Mouse (Mus musculus) urinary bladder, adult 2 months (tissue): Measurements from ENCODE around the gene Rnf6. TPM values are rescaled to one million over a fixed set of nuclear protein-coding genes. Genes with fewer than 3 reads are reported as not detected.
"Not testable (repeated sequence)": the region's sequence is repeated elsewhere in the genome, so short reads cannot be mapped to it uniquely, and the experiment has no call there.

Source experiments
- DNase-seq: peaks from one replicate; pipeline ENCODE4 v3.0.0; 2022; ENCODE audit warnings: low spot score
- polyA plus RNA-seq: library from polyadenylated mRNA; depleted of rRNA; stranded (reverse); fragments of >200 nt; gene quantifications from 2 replicates; pipeline ENCODE4 v1.2.3, GENCODE M21; 2012

The Rnf6 gene
- polyA plus RNA-seq, 1 experiment = 50.1 TPM

DNA sequence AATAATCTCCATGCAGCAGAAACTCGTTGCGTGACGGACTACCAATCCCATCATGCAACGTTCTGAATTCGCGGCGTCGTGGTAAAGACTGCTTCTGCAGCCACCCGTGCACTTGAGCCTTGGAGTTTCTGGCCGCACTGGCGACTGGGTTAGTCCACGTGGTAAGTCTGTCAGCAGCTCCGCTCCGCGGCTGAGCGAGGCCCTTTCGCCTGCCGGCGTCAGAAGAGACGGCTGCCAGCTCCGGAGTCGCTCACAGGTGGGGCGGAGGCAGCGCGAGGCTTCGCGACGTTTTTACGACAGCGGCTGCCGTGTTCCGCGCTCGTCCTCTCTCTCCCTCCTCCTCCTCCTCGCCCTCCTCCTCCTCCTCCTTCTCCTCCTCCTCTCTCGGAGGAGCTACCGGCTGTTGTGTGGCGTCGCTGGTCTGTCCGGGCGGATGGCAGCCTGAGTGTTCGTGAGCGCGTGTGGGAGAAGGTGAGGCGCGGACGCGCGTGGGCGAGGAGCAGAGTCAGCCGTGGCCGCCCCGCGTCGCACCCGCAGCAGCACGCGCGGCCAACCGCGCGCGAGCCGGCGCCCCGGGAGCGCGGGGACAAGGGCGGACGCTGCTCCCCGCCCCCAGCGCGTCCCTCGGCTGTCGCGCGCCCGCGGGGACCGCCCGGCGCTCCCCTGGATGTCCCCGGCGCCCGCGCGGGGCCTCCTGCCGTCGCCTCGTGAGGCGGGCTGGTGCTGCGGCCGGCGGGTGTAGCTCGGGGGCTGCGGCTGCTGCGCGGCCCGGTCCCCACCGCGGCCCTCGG, 9.7 kb upstream of the Rnf6 start, which contains the start of gene Cdk8:
Gene Cdk8, plus strand, starts transcription at position 367 of the 791 bp plus-strand sequence.
- peak; percentile 86 for DNase-seq

DNA sequence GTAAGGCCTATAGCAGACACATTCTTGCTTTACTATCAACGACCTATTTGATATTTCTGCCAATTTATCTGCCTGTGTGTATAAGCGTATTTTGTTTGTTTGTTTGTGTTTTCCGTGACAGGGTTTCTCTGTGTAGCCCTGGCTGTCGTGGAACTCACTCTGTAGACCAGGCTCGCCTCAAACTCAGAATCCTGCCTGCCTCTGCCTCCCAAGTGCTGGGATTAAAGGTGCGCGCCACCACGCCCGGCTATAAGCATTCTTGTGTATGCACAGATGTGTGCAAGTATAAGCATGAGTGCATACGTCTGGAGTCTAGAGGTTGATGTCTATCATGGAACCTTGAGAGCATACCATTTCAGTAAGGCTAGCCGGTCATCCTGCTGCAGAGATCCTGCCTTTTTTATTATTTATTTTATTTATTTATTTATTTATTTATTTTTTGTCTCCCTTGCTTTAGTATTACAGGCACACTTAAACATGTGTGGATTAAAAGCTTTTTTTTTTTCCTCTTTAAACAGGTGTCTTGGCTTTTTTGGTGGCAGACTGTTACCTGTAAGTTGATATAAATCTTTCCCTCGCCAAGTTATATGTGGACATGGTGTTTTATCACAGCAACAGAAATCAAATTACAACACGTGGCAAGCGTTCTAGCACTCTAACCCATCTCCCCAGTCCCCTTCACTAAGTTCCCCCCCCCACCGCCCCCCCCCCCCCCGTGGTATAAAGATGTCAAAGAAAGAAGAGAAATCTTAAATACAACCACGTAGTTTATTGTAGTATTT, 8.7 kb upstream of the Rnf6 start:
- DNase-seq = no peak

DNA sequence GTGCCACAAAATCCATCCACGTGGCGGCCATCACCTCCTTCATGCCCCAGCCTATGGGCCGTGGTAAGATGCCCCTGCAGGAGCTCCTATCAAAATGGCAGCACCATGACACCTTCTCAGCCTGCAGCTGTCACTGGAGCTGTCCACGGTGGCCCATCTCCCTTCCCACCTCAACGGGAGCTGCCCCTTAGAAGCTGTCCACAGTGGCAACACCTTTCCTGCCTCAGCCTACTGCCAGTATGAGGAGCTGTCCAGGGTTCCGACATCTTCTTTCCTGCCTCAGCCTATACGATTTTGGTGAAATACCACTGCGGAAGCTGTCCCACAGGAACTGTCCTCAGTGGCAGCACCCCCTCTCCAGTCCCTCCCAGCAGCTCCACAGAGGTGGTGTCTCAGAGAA, 6.1 kb upstream of the Rnf6 start:
- no peak for DNase-seq

DNA sequence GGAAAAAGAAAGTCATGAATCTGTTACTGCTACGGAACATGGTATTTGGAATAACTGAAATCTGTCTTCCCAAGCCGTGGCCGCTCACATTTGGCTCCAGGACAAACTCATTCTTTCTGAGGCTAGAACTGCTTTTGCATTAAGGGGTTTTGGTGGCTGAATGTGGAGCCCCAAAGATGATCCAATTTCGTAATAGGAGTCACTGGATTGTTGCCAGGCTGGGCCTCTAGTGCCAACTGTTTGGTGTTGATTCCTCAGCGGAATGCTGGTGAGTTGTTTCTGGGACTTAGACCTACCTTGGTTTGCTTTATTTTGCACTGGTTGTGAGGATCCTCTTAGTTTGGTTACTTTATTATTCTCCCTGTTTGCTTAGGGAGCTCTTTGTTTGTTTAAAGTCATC, 2.4 kb upstream of the Rnf6 start:
- no peak for DNase-seq

DNA sequence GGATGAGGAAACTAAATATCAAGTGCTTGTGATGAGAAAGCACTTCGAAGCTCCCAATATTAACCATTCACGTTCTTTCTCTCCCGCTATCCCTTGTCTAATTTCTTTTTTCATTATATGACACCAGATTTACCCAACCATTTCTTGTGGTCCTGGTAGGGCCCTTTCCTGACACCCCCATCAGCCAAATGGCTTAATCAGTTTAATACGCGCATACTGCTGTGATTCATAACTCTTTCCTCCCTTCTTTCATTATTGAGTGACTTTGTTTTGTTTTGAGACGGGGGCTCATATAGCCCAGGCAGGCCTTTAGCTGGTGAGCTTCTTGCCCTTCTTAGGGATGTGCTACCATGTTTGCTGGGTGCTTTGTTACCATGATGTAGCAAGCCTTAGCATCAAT, 367 bp upstream of the Rnf6 start:
- DNase-seq = no peak

DNA sequence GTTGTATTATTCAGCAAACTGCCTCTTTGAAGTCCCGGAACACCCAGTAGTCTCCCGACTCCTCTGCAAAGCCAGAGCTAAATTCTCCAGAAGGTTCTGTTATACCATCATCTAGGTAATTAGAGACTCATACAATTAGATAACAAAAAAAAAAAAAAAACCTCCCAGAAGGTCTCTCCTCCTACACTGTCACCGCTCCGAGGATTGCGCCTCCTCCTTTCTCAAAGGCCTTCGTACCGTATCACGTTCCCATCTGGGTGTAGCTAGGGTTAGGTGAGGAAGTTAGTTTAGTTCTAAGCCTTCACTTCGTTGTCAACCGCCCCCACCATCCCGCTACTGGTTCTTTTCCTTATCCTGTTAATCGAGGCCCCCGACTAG, 865 bp downstream of the Rnf6 start:
- no peak for DNase-seq

DNA sequence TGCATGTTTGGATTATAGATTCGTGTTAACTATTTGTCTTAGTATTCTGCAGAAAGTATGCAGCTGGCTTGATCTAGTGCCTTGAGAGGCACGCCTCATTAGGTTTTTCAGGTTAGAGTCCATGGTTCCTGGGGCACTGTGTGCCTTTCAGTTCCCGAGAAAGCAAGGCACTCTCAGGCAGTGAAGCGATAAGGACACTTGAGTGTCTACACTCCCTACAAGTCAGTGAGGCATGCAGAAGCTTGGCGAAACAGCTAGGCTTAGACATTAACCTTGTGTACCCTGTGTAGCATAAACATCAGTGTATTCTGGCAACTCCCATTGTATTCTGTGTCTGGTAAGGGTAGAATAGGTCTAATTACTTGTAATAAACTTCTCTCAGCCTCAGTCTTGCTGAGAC, 15.8 kb downstream of the Rnf6 start:
- DNase-seq = no peak

DNA sequence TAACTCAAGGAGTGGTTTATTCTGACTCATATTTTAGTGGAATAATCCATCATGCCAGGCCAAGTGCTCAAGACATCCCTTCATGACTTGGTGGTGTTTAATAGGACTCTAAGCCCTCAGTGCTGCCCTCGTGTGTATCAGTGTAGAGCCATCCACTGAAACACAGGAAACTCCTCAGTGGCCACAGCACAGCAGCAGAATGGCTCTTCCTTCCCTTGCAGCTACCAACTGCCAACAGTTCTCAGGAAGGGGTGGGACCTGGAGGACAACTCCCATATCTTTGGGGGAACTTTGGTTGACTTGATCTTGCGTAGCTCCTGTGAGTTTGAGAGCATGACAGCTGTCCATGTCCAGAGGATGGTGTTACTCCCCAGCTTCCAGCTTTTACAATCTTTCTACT, 17.4 kb downstream of the Rnf6 start:
- DNase-seq = no peak

DNA sequence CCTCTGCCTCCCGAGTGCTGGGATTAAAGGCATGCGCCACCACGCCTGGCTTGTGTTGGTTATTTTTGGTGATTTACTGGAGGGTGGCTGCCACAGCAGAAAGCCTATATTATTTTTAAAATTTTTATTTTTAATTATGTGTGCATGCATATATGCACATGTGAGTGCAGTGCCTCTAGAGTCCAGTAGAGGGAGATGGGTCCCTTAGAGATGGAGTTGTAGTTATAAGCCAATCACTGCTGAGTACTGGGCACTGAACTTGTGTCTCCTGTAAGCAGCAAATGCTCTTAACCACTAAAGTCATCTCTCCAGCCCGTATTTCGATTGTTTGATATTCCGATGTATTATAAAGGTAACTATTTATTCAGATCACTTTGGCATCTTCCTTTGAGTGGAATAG, 20.8 kb downstream of the Rnf6 start:
- no peak for DNase-seq

DNA sequence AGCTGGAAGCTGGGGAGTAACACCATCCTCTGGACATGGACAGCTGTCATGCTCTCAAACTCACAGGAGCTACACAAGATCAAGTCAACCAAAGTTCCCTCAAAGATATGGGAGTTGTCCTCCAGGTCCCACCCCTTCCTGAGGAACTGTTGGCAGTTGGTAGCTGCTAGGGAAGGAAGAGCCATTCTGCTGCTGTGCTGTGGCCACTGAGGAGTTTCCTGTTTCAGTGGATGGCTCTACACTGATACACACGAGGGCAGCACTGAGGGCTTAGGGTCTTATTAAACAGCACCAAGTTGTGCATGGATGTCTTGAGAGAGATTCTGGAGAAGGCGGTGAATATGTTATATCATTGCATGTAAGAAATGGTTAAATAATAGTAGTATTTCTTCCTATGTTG, 21.8 kb downstream of the Rnf6 start:
- DNase-seq = no peak

DNA sequence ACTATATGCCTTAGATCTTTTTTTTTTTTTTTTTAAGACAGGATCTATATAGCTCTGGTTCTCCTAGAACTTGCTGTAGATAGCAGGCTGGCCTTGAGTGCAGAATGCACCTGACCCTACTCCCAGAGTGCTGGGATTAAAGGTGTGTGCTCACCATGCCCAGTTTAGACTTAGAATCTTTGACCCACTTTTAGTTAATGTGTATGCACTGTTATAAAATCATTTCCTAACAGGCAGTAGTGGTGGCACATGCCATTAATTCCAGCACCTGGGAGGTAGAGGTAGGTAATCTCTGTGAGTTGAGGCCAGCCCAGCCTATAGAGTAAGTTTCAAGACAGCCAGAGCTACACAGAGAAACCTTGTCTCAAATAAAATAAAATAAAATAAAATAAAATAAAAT, 22.3 kb downstream of the Rnf6 start:
- no peak for DNase-seq

DNA sequence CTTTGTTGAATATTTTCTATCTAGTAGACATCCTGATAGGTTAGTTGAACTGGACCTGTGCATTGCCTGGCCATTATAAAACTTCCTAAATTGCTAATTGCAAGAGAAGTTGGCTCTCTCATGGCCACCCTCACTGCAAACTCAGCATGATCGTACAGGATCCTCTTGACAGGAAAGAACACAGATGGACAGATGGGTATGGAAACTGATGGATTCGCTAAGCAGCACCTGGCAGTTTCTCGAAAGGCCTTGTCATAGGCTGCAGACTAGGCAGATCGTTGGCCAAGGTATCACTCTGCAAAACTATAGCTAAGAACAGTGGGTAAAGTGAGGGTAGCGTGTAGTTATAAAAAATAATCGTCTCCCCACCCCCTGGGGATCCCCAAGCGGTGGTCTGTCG, 28.0 kb downstream of the Rnf6 start:
- no peak for DNase-seq

DNA sequence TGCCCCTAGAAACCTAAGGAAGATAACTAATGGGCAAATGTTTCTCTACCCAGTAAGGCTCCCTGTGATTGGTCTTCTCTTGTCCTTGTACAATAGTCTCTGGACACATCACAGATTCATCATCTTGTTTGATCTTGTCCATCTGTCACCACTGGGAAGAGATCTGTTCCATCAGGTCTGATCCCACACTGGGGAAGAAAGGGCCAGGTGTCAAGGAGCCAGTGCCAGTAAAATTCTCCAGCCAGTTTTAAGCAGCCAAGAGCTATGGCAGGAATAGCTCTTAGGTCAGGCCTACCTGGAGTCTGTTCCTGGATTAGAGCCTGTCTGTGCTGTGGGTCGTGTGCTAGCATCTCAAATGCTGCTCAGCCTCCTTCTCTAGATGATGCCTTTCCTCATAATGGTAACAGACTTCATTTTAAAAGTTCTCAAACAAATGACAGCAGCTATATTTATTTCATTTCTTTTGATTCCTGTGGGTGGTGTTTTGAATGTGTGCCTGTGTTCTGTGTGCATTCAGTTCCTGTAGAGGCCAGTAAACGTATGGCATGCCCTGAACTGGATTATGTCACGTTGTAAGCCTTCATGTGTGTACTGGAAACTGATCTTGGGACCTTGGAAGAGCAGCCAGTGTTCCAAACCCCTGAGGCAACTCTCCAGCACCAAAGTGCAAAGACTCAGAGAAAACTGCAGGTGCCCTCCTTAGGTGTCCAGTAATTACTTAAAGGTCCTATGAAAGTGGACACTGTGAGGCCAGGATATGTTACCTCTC, 30.7 kb downstream of the Rnf6 start:
- DNase-seq = no peak

DNA sequence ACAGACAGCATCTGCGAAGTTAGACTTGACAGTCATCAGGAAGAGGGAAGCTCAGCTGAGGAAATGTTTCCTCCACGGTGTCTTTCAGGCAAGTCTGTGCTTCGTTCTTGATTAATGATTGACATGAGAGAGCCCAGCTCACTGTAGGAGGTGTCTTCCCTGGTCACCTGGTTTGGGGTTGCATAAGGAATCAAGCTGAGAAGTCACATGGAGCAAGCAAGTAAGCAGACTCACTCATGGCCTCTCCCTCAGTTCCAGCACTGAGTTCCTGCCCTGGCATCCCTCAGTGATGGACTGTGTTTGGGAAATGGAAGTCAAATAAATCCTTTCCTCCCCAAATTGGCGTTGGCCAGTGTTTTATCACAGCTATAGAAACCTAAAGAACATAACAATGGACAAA, 31.3 kb downstream of the Rnf6 start:
- DNase-seq = no peak

DNA sequence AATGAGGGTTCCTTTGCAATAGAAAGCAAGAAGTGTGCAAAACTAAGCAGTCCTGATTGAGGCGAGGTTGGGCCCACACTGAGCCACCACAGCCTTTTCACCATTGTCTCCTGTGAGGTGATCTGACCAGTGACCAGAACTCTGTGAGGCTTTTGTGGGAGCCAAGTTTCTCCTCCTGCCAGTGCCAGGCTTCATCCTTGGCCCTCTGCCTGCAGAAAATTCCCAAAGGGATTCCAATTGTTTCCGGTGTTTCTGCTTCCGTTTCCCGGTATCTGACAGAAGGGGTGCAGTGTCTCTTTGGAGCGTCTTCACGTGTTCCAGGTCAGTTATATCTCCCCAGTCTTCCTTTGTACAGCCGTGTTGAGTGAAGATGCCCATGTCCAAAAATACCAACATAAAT, 32.6 kb downstream of the Rnf6 start:
- DNase-seq = no peak

DNA sequence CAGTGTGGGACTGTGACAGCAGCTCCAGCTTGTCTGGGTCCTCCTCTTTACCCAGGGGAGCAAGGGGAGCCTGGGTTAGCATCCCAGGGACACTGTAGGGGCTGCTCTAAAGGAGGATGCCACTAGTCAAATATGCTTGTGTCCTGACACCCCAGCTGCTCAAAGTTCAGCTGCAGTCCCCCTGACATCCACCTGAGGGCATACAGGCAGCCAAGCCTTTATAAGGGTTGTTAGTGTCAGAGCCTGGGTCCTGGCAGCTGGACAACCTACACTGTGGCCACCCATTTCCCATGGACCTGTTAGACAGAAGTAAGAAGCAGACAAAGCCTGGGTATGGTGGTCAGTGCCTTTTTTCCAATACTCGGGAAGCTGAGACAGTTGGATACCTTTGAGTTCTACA, 33.2 kb downstream of the Rnf6 start:
- no peak for DNase-seq

DNA sequence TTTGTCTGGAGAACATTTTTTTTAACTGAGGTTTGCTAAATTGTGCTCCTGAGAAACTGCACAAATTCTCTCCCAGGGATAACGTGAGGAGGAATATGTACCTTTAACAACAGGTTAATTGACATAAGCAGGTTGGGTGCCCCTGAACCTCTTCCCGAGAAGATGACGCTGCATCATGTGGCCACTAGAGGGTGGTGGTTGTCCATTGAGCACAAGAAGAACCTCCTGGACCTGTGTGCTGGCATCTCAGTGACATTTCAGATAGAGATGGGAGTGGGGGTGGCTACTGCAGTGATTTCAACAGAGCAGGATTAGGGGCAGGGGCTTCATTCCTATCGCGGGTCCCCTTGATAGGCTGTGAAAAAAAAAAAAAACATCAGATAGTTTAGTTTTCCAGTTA, 33.9 kb downstream of the Rnf6 start:
- DNase-seq = peak; percentile 29

DNA sequence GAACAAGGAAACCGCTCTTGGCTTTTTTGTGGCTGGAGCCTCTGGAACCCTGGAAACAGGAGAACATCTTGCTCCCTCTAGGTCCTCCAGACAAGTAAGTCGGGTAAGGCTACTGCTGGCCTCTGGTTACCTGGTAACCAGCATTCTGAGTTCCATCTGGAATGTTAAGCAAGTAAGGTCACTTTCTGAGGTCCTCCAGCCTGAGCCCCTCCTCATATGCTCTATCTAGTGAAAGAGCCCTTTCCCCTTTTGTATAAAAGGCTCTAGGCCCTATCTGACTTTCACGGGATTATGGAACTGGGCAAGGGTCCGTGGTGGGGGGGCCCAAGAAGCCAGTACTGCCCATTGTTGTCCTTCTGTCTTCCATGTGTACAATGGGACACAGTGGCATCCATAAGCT, 36.2 kb downstream of the Rnf6 start, which contains the start of gene 1700001J03Rik:
Gene 1700001J03Rik, minus strand, starts transcription at position 101 of the 400 bp plus-strand sequence.
- DNase-seq = not testable (repeated sequence)

DNA sequence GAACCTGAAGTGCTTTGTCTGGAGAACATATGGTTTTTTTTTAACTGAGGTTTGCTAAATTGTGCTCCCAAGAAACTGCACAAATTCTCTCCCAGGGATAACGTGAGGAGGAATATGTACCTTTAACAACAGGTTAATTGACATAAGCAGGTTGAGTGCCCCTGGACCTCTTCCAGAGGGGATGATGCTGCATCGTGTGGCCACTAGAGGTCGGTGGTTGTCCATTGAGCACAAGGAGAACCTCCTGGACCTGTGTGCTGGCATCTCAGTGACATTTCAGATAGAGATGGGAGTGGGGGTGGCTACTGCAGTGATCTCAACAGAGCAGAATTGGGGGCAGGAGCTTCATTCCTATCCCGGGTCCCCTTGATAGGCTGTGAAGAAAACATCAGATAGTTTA, 48.6 kb downstream of the Rnf6 start:
- not testable (repeated sequence) for DNase-seq

DNA sequence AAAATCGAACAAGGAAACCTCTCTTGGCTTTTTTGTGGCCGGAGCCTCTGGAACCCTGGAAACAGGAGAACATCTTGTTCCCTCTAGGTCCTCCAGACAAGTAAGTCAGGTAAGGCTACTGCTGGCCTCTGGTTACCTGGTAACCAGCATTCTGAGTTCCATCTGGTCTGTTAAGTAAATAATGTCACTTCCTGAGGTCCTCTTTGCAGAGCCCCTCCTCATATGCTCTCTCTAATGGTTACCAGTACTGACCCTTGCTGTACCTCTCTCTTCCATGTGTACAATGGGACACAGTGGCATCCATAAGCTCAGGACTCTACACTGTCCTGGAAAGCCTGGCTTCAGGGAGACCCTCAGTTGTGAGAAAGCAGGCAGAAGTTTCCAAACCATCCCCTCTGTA, 50.7 kb downstream of the Rnf6 start, which contains the start of gene Gm6309:
Gene Gm6309, minus strand, starts transcription at position 101 of the 400 bp plus-strand sequence.
- DNase-seq = not testable (repeated sequence)

DNA sequence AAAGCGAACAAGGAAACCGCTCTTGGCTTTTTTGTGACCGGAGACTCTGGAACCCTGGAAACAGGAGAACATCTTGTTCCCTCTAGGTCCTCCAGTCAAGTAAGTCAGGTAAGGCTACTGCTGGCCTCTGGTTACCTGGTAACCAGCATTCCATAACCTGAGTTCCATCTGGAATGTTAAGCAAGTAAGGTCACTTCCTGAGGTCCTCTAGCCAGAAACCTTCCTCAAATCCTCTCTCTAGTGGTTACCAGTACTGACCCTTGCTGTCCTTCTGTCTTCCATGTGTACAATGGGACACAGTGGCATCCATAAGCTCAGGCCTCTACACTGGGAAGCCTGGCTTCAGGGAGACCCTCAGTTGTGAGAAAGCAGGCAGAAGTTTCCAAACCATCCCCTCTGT, 60.9 kb downstream of the Rnf6 start, which contains the start of gene Gm5565:
Gene Gm5565, minus strand, starts transcription at position 101 of the 400 bp plus-strand sequence.
- DNase-seq = not testable (repeated sequence)
